Comparison of ENCODE assay signal across 18 mouse cellular contexts in the genomic region with DNA sequence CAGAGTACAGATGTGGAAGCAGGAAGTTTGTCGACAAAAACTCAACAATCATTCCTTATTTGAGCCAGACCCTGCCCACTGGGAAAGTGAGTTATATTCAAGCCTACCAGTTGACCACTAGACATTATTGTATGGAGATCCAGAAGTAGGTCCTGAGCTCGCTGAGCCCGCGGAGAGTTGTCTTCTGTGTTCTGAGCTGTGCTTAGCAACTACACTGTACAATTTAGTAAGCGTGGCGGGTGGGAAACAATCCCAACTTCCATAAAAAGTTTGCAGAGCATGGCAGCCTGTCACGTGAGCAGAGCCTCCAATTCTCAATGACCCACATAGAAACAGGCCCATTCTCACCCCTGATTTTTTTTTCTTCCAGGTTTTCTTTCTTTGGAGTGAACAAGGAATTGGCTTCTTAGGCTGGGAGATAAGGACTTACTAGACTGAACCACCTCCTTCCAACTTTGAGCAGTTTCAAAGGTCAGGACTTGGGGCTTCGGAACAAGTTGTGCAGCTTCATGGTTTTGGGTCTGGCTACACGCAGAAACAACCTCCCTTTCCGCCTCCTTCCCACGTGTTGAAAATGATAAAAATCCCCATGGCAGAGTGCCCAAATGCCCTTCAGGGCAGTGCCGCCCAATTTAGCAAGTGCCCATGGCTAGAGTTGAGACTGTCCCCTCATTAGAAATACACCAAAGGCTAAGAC. TPM values are rescaled to one million over a fixed set of nuclear protein-coding genes. Genes with fewer than 3 reads are reported as not detected.
DNase-seq lines count a peak whose midpoint lies in the region.
"Had no signal": no experiment of that assay in that cellular context is flagged by ENCODE, and none has a peak within 500 bp of the region (broad histone marks: within the 10 kb centered on the region; RNA-seq: fewer than 3 reads in every experiment).

No protein-coding gene starts in this region.

- H3K4me1 ChIP-seq in heart, embryonic 10.5 days: no peaks in the 10 kb centered on the region

- no peak overlapping the region for H3K4me3 ChIP-seq in heart, embryonic 10.5 days
- H3K4me3 ChIP-seq: heart, embryonic 15.5 days had no signal

- peak; percentile 24 for DNase-seq in adrenal gland, adult 2 months
- no peak for DNase-seq in adrenal gland, postnatal 4 days (ENCODE audit: low spot score in 2 of 2)
- DNase-seq in heart, embryonic 10.5 days (ENCODE audit: low spot score): peak; percentile 61
- no peak for DNase-seq in heart, postnatal 36 days
- peak; percentile 51 for DNase-seq in urinary bladder, postnatal 14 days (ENCODE audit: low spot score)
- DNase-seq in urinary bladder, postnatal 4 days (ENCODE audit: low spot score in 2 of 2): no peak
- peak; percentile 53 for DNase-seq in testis, postnatal 14 days (ENCODE audit: low spot score)
- DNase-seq in c-Kit-positive CD71-positive TER-119-positive erythroid progenitor cells, embryonic 14.5 days (ENCODE audit: low spot score): no peak
- DNase-seq: adrenal gland, postnatal 25 days; gastrocnemius, postnatal 25 days; kidney, postnatal 25 days; lung, embryonic 14.5 days; midbrain, embryonic 14.5 days; right cerebral cortex, adult 18-20 months; thymus, postnatal 36 days had no signal

- WGBS in heart, embryonic 10.5 days: 81% methylated on average over 12 of the region's 12 CpGs

- no peak overlapping the region for H3K27ac ChIP-seq in heart, embryonic 10.5 days
- H3K27ac ChIP-seq: heart, embryonic 15.5 days; limb, embryonic 10.5 days; macrophage had no signal

- H3K9me3 ChIP-seq in heart, embryonic 10.5 days: no peaks in the 10 kb centered on the region
- H3K9me3 ChIP-seq: heart, embryonic 15.5 days; limb, embryonic 10.5 days had no signal

- intact Hi-C loops in heart, postnatal 36 days (cut with DNase I): loop anchor here (2.0 to 10.0 kb wide), 2 partner anchors 28 to 178 kb away; partner anchors contain the start of gene Enpp4

- H3K27me3 ChIP-seq in heart, embryonic 10.5 days (ENCODE audit: insufficient read depth, poor library complexity, severe bottlenecking): peaks cover 8% of the 10 kb centered on the region; the same call in 1 of the 2 replicates
- H3K27me3 ChIP-seq: heart, embryonic 15.5 days had no signal

- H3K36me3 ChIP-seq in heart, embryonic 10.5 days: no peaks in the 10 kb centered on the region
- H3K36me3 ChIP-seq: heart, embryonic 15.5 days; limb, embryonic 10.5 days had no signal

RNA-seq across cellular contexts. Expression of gene Enpp5, which starts 1.3 kb away (rescaled TPM):
- total RNA-seq in adrenal gland, adult 2 months (2021): 10 to 100 TPM; 59.2 to 63.9 TPM
- 8.6 and 9.2 TPM in 2 replicates for polyA plus RNA-seq in adrenal gland, adult 2 months (2012; rRNA removed)
- total RNA-seq in adrenal gland, postnatal 4 days (2021): 10 to 100 TPM; 35.8 to 37.7 TPM
- 8.8 and 11.1 TPM in 2 replicates for polyA plus RNA-seq in heart, embryonic 10.5 days (2016; fragmentation: Nextera tagmentation; extraction: Ambion mirVana)
- total RNA-seq in heart, postnatal 36 days (2021): 10 to 100 TPM; 11.9 to 13.4 TPM

RNA-seq across cellular contexts. Expression of gene Enpp4, which starts 28.3 kb away (rescaled TPM):
- 10 to 100 TPM; 10.2 to 12.9 TPM for total RNA-seq in adrenal gland, adult 2 months (2021)
- 1.5 and 1.8 TPM in 2 replicates for polyA plus RNA-seq in adrenal gland, adult 2 months (2012; rRNA removed)
- 1 to 10 TPM; 9.7 to 9.8 TPM for total RNA-seq in adrenal gland, postnatal 4 days (2021)
- polyA plus RNA-seq in heart, embryonic 10.5 days (2016; fragmentation: Nextera tagmentation; extraction: Ambion mirVana): 6.3 and 6.6 TPM in 2 replicates
- 10 to 100 TPM; 21.1 to 22.6 TPM for total RNA-seq in heart, postnatal 36 days (2021)

Comparison
In these comparisons a context has a peak if more than half of its experiments do, and no peak if none do; other contexts are left out.
1. DNase-seq: peak in adrenal gland, adult 2 months (single experiment), heart, embryonic 10.5 days (single experiment), urinary bladder, postnatal 14 days (single experiment) and testis, postnatal 14 days (single experiment); none in adrenal gland, postnatal 4 days (0 of 2), heart, postnatal 36 days (0 of 2), urinary bladder, postnatal 4 days (0 of 2) and c-Kit-positive CD71-positive TER-119-positive erythroid progenitor cells, embryonic 14.5 days (single experiment).